Mouse (Mus musculus) retina, postnatal 7 days (tissue): Measurements from ENCODE around the gene Irx4.

Source experiments
- DNase-seq: peaks from one replicate; pipeline ENCODE4 v3.0.0-alpha.2; 2012; ENCODE audit warnings: low read depth, low spot score

Irx4 gene

GRCm38 (mm10) chr13:73260354-73261035 is at the start of gene Irx4:
Irx4 (plus strand) TSS chr13:73260479.
- DNase-seq: no peak

DNA sequence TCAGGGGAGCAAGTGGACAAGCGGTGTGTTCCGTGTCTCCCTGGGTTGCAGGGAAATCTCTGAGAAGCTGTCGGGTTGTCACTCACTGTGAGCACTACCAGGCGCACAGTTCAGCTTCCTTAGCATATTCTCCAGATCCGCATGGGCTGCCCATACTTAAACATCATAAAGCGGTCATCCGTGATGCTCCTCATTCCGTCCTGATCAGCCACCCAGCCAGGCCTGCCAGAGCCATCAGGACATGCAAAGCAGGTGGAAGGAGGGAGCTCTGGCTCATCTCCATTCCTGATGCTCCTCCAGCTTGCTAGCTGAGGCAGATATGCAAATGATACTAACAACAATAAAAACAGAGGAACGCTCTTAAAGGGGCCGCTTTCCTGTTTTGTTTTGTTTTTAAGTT is 46.0 kb upstream of the Irx4 start:
- DNase-seq: no peak

DNA sequence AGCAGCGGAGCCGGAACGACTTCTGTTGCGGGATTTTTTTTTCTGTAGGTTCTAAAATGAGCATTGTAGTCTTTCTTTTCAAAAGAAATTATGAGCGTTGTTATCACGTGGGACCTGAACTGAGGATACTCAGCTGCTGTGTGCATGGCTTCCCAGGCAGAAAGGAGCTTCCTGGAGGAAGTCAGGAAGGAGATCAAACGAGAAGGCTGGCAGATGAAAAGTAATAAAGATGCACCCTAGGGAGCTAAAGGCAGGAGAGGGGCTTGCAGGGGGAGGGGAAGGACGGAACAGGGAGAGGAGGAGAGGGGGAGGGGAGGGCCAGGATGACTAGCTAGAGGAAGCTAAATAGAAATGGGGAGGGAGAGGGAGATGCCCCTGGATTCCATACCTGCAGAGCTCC is 23.8 kb upstream of the Irx4 start:
- no peak for DNase-seq

- DNase-seq: no peak
Observed at GRCm38 (mm10) chr13:73239191-73239746, 21.0 kb upstream of the Irx4 start.

DNA sequence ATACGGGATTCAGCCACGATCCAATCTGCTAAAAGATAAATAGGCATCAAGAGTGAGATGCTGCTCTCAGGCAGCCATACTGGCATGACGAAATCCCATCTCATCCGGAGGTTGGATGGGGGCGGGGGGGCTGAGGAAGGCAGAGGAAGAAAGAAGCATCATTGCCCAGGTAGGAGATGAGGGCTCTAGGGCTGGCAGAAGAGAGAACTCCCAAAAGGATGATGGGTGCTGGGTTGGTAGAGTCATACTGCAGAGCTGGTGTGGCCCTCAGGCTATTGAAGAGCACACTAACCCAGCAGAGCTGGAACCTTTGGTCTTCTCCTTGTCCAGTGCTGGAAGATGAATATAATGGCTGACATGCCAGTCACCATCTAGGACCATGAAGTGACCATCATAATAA is 17.7 kb upstream of the Irx4 start:
- DNase-seq: no peak

DNA sequence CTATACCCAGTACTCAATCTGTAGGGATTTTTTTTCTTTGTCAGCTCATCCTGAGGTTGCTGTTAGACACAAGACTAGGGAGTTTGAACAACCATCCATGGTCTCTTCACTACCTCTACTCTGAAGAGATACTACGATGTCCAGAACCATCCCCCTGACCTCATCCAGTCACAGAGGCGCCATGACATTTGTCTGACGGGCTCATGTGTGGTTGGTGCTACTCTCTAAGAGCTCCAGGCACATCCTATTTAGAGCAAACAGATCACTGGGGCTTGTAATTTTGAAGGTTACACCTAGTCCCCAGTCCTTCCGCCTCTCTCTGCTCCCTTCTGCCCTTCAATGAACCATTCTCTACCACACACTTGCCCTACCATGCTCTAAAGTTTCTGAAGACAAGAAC is 13.3 kb upstream of the Irx4 start:
- no peak for DNase-seq

DNA sequence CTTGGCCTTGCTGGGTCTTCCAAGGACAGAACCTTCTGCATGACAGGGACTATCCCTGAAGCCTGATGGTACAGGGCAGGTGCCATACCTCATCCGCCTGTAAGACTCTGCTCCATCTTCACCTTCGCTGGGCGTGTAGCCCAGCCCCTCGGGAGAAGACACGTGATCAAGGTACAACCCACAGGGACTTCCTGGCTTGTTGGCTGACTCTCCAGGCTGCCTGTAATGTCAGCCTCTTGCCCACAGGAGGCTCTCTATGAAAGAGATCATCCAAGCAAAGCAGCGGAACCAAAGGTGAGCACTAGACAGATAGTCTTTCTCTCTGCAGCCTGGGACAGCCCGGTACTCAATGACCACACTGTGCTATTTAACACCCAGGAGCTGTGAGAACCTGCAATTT is 9.1 kb upstream of the Irx4 start:
- no peak for DNase-seq

DNA sequence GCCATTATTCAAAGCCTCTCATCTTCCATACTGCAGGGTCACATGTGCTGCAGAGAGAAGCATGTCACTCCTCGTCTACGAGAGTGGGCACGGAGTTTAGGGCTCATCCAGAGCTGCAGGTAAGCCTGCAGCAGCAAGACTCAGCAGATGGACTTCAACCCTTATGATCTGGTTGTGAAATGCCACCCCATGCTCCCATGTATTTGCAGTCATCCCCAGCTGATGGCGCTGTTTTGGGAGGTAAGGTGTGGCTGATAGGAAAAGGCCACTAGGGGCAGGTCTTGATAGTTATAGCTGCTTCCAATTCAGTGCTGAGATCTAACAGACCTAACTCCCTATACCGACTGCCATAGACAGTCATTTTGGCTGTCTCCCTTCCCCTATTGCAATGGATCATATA is 8.3 kb upstream of the Irx4 start:
- DNase-seq: no peak

GRCm38 (mm10) chr13:73258415-73258814 is 1.9 kb upstream of the Irx4 start:
- no peak for DNase-seq

GRCm38 (mm10) chr13:73259577-73260353 is 514 bp upstream of the Irx4 start:
- DNase-seq: no peak

DNA sequence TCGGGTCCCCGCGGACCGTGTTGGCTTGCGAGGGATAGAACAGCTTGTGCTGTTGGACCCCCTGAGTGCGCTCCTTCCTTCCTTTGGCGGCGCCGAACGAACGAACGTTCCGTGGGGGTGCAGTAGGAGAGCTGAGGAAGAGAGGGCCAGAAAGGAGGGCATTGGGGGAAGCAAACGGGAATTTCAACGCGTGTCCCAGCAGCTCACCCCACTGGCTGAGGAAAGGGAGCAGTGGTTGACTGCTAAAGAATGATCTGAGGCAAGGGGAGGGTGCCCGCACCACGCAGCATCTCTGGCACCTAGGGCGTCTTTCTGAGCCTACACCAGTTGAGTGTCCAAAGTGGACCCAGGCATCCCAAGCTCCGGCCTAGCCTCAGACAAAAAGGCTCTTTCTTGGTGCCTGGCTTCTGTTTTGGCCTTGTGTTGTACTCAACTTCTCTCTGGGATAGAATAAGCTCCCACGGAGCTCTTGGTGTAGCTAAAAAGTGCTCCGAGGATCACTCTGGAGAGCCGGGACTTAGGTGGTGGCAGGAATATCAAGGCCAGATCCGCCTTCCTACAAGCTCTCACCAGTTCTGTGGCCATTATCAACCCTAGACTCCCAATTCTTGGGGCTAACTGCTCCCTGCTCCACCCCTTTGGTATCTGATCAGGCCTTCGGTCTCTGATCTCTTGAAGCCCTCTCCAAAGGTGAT is 904 bp downstream of the Irx4 start:
- no peak for DNase-seq

- DNase-seq: no peak
Observed at GRCm38 (mm10) chr13:73261881-73262280, 1.6 kb downstream of the Irx4 start.

DNA sequence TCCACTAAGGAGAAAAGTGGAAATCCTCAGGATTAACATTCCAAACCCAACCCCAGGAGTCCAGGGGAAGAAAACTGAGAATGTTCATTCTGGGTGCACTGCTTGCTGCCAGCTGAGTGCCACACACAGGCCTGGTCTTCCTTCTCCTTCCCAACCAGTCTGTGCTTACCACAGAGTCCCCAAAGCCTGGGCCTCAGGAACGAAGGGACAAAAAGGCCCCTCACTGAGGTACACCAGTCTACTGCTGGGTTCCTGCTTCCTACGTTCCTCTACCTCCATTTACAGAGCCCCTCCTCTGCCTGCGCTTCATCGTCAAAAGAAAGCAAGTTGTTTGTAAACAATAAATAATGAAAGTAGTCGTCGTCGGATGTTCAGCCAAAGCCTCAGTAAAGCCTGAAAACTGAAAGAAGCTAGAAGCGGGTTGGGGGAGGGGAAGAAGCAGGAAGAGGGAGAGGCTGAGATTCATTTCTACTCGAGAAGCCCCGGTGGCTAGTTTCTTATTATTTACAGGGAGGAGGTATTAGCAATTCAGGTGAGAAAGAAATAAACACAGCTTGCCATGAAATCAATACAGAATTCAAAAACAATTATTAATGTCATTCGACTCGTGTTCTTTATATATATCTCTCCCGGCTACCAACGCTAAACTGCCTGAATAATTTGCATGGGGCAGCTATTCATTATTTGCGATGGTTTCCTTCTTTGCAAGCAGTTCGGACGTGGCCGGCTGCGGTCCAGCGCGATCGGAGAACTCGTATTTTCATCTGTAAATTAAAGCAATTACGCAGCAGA is 2.3 kb downstream of the Irx4 start:
- DNase-seq: no peak

DNA sequence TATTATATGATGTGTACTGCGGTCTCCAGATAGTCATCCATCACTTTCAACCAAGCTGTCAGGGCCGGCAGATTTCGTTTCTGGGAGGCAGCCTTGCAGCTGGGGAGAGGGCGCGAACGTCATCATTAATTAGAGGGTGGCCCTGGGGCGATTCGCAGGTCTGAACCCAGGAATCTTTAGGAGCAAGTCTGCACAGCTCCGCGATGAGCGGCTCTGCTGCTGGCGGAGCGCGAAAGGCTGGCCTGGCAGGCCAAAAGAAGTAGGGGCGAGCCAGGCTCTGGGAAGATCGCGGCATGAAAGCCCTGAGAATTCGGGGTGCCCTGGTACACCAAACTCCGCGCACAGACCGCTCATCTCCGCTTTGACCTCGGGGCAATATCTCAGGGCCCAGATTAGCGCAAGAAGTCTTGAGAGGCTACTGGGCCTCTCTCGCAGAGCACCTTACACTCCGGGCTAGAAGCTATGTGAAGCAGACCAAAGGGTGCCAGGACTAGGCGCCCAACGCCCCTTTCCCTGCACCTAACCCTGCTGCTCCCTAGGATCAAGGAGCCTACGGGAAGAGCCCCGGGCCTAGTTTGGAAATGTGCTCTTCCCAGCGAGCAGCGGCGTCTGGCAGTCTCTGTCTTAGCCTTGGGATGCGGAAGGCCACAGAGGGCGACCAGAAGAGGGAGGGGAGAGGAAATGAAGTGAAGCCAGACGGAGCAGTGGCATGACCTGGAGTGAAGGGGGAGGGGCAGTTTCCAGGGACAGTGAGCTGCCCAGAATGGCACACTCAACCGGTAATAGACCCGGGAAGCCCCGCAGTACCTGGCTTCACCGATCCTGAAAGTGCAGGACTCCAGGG is 3.1 kb downstream of the Irx4 start:
- no peak for DNase-seq

DNA sequence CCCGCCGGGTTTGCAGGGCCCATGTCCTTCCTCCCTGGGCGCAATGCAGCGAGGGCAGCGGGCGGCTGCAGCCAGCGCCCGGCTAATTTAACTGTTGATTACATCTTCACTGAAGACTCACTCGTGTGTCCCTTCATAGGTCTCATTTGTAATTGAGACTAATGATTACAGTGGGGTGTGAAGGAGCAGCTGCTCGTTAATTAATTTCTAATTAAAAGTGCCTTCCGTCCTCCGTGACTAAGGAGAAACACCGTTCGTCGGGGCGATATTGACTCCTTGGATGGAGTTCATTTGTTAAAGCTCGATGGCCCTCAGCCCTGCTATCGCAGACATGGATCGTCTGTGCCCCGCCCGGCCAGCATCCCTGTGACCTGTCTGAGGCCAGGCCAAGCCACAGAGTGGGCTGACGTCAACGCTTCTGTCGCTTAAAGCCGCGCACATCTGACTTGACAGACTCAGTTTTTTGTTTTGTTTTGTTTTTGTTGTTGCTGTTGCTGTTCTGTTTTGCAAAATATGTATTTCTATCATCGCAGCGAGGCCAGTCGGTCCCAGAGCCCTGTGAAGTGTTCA is 4.0 kb downstream of the Irx4 start:
- no peak for DNase-seq

DNA sequence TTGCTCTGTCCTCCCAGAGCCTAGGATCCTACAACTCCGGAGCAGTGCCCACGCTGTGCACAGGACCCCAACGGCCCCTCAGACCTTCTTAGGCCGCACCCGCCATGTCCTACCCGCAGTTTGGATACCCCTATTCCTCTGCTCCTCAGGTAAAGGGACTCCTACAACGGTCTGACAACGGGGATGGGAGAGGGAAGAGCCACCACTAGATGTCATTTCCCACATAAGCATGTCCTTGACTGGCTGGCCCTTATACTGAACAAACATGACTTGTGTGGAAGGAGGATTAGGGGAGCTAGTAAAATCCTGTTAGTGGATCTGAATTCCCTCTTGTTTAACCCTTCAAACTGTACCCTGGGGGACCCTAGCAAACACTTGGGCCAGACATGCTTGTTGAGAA is 4.6 kb downstream of the Irx4 start:
- no peak for DNase-seq

DNA sequence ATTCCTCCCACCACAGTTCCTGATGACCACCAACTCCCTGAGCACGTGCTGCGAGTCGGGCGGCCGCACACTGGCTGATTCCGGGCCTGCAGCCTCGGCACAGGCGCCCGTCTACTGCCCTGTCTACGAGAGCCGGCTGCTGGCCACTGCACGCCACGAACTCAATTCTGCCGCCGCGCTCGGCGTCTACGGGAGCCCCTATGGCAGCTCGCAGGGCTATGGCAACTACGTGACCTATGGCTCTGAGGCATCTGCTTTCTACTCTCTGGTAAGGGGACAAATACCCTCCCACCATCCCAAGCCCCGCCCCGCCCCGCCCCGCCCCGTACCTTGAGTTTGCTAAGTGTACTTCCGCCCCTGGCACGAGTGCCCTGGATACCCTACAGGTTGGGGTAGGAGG is 5.2 kb downstream of the Irx4 start:
- no peak for DNase-seq

- no peak for DNase-seq
Observed at GRCm38 (mm10) chr13:73267551-73267950, 7.3 kb downstream of the Irx4 start.

- DNase-seq: no peak
Observed at GRCm38 (mm10) chr13:73268702-73269101, 8.4 kb downstream of the Irx4 start.

DNA sequence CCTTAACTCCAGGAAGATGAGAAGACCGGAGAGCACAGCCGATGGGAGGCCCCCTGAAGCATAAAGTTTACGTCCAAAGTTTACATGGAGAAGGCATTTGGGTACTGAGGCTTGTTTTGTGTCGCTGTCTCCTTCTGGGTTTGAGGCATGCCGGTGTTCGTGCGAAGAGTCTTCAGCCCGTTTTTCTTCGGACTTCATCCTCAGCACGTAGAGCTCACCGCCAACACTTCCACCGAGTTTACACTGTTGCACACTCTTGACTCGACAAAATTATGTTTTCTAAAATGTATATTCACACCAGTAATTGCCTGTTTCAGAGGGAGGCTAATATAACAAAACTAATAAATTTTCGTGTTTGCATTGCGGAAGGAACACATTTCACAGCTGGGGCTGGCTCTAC is 9.0 kb downstream of the Irx4 start:
- no peak for DNase-seq
